Mouse (Mus musculus) limb, embryonic 11.5 days (tissue): ENCODE measurements at regions not wholly inside any gene's neighbourhood (a gene's known extent, or its start where the extent isn't known, plus 50 kb on each side); places are given as distances from the start of the nearest gene placed in this dataset.
A peak's percentile ranks its signal among the peaks of the same experiment; 100 is the strongest.

Source experiments
- ATAC-seq: fragments of 200-750 bp; cut with Nextera tagmentation; 2 replicates; pipeline ENCODE4 v1.8.0; 2017; ENCODE audit warnings: low read depth; ENCODE audit not compliant: insufficient number of reproducible peaks, low FRiP score, low TSS enrichment
- DNase-seq: peaks from one replicate; pipeline ENCODE4 v3.0.0-alpha.2; 2015; ENCODE audit warnings: low spot score
- H3K27ac ChIP-seq: fragments of 300-500 bp; sonication (generic); replicated peaks from 2 replicates; pipeline ENCODE4 v1.5.1; 2014; ENCODE audit warnings: low read depth, mild to moderate bottlenecking, low read length
- H3K27me3 ChIP-seq: fragments of 300-500 bp; sonication (generic); 2 replicates; pipeline ENCODE4 v1.6.1; 2014; ENCODE audit warnings: mild to moderate bottlenecking, low read length, mixed read lengths; ENCODE audit not compliant: control insufficient read depth, insufficient read depth
- H3K36me3 ChIP-seq: fragments of 300-500 bp; sonication (generic); 2 replicates; pipeline ENCODE4 v1.6.1; 2014; ENCODE audit warnings: mild to moderate bottlenecking, low read length, moderate library complexity, mixed read lengths; ENCODE audit not compliant: control insufficient read depth, insufficient read depth
- H3K4me1 ChIP-seq: fragments of 300-500 bp; sonication (generic); 2 replicates; pipeline ENCODE4 v1.6.1; 2014; ENCODE audit warnings: low read length, mixed read lengths; ENCODE audit not compliant: control insufficient read depth, insufficient read depth
- H3K4me2 ChIP-seq: fragments of 300-500 bp; sonication (generic); 2 replicates; pipeline ENCODE4 v1.6.1; 2014; ENCODE audit warnings: low read depth, mild to moderate bottlenecking, moderate library complexity; ENCODE audit not compliant: severe bottlenecking
- H3K4me3 ChIP-seq: fragments of 300-500 bp; sonication (generic); 2 replicates; pipeline ENCODE4 v1.5.1; 2014; ENCODE audit warnings: low read depth, low read length
- H3K9ac ChIP-seq: fragments of 300-500 bp; sonication (generic); 2 replicates; pipeline ENCODE4 v1.6.1; 2014; ENCODE audit warnings: mild to moderate bottlenecking, low read length
- H3K9me3 ChIP-seq: fragments of 300-500 bp; sonication (generic); 2 replicates; pipeline ENCODE4 v1.6.1; 2016; ENCODE audit warnings: low read length; ENCODE audit not compliant: control insufficient read depth
- WGBS: fragments of 180-500 bp; shearing (Covaris S2); extraction: QIAGEN DNeasy Blood & Tissue Kit; methylation state at CpG from one replicate; pipeline ENCODE4 v1.1.7; 2014; 5-methylcytosine and 5-hydroxymethylcytosine counted together

DNA sequence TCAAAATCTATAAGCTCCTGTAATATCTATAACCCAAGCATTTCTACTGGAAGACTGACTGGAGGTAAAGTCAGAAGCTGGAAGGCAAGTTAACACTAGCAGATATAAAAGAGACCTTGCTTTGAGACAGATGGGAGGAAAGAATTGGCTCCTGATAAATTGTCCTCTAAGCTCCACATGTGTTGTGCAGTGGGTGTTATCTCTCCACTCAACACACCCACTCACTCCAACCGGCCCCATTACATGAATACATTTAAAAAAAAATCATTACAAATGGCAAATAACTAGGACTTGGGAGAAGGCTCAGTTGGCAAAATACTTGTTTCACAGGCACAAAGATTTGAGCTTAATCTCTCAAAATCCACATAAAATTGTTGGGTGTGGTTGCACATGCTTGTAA, 304.4 kb downstream of the Btg1 start:
- DNase-seq (no peak), ATAC-seq (no peak)
- H3K4me1 ChIP-seq = no peaks in the 10 kb centered on the region
- H3K4me3 ChIP-seq = no peak overlapping the region
- H3K27ac ChIP-seq = no peak overlapping the region
- 95% methylated on average over 1 of the region's 1 CpGs for WGBS
- no peaks in the 10 kb centered on the region for H3K9me3 ChIP-seq
- no peak overlapping the region for H3K4me2 ChIP-seq
- no peaks in the 10 kb centered on the region for H3K27me3 ChIP-seq
- no peaks in the 10 kb centered on the region for H3K36me3 ChIP-seq
- H3K9ac ChIP-seq = no peak overlapping the region

GRCm38 (mm10) chr10:96924266-96924672, 307.5 kb downstream of the Btg1 start:
- Histone ChIP-seq H3K27ac (no peak overlapping the region), H3K36me3 (no peaks in the 10 kb centered on the region), H3K4me1 (no peaks in the 10 kb centered on the region), H3K9ac (no peak overlapping the region), H3K27me3 (no peaks in the 10 kb centered on the region), H3K4me2 (no peak overlapping the region), H3K9me3 (no peaks in the 10 kb centered on the region), H3K4me3 (no peak overlapping the region)
- peak; percentile 17; the same call in 1 of the 2 replicates for ATAC-seq
- WGBS = 52% methylated on average over 2 of the region's 2 CpGs
- no peak for DNase-seq

DNA sequence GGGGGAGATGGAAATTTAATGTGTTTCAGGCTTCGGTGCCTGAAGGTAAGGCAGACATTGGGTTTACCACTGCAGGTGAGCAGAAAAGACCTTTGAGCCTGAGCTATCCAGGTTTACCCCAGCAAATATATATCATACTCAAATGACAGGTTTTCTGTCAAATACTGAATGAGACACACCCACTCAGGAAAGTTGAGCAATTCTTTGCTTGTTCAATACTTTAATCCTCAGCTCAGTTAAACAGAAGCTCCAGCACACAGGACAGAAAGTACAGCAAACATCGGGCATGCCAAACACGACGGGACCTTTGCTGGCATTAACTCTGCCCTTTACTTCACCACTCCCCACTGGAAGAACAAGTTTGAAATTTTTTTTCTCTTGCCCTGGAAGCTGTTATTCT, 307.9 kb downstream of the Btg1 start:
- 77% methylated on average over 4 of the region's 4 CpGs for WGBS
- no peak overlapping the region for H3K4me2 ChIP-seq
- H3K27ac ChIP-seq = no peak overlapping the region
- H3K9ac ChIP-seq = no peak overlapping the region
- no peak overlapping the region for H3K4me3 ChIP-seq
- no peaks in the 10 kb centered on the region for H3K4me1 ChIP-seq
- no peaks in the 10 kb centered on the region for H3K36me3 ChIP-seq
- no peak for ATAC-seq
- no peak for DNase-seq
- H3K9me3 ChIP-seq = no peaks in the 10 kb centered on the region
- no peaks in the 10 kb centered on the region for H3K27me3 ChIP-seq

GRCm38 (mm10) chr10:96925771-96926170, 309.0 kb downstream of the Btg1 start:
- no peak overlapping the region for H3K27ac ChIP-seq
- DNase-seq (no peak), ATAC-seq (no peak)
- H3K27me3 ChIP-seq = no peaks in the 10 kb centered on the region
- H3K9me3 ChIP-seq = no peaks in the 10 kb centered on the region
- H3K36me3 ChIP-seq = no peaks in the 10 kb centered on the region
- no peak overlapping the region for H3K9ac ChIP-seq
- H3K4me1 ChIP-seq = no peaks in the 10 kb centered on the region
- no peak overlapping the region for H3K4me2 ChIP-seq
- no peak overlapping the region for H3K4me3 ChIP-seq
- 88% methylated on average over 2 of the region's 2 CpGs for WGBS

GRCm38 (mm10) chr10:96934661-96935060, 317.9 kb downstream of the Btg1 start:
- H3K4me3 ChIP-seq = no peak overlapping the region
- no peak overlapping the region for H3K27ac ChIP-seq
- 77% methylated on average over 4 of the region's 4 CpGs for WGBS
- no peak overlapping the region for H3K9ac ChIP-seq
- no peak overlapping the region for H3K4me2 ChIP-seq
- no peaks in the 10 kb centered on the region for H3K36me3 ChIP-seq
- no peaks in the 10 kb centered on the region for H3K9me3 ChIP-seq
- no peaks in the 10 kb centered on the region for H3K27me3 ChIP-seq
- DNase-seq (peak; percentile 60), ATAC-seq (no peak)
- no peaks in the 10 kb centered on the region for H3K4me1 ChIP-seq

GRCm38 (mm10) chr10:96940887-96941518, 324.2 kb downstream of the Btg1 start:
- 91% methylated on average over 6 of the region's 6 CpGs for WGBS
- H3K4me3 ChIP-seq = no peak overlapping the region
- no peaks in the 10 kb centered on the region for H3K36me3 ChIP-seq
- H3K9me3 ChIP-seq = no peaks in the 10 kb centered on the region
- H3K9ac ChIP-seq = no peak overlapping the region
- H3K27ac ChIP-seq = no peak overlapping the region
- ATAC-seq = no peak
- H3K27me3 ChIP-seq = no peaks in the 10 kb centered on the region
- H3K4me1 ChIP-seq = no peaks in the 10 kb centered on the region
- no peak overlapping the region for H3K4me2 ChIP-seq
- DNase-seq = no peak

DNA sequence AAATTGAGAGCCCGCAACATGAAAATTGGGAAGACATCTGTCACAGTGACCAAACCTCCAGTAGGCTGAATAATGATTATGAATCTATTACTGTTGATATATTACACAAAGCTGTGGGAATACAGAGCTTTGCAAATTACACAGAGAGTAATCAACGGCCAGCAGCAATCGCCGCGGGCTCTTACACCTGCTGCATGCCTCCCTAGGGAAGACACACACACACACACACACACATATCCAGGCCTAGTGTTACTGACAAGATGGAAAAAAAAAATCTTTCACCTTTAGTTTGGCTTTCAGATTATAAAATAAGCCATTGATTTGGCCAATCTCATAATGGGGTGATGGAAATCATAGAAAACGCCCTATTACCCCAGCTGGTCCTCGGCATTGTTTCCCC, 327.4 kb downstream of the Btg1 start:
- DNase-seq = no peak

GRCm38 (mm10) chr10:96947971-96948370, 331.2 kb downstream of the Btg1 start:
- no peaks in the 10 kb centered on the region for H3K9me3 ChIP-seq
- no peak overlapping the region for H3K9ac ChIP-seq
- WGBS = 93% methylated on average over 3 of the region's 3 CpGs
- no peaks in the 10 kb centered on the region for H3K4me1 ChIP-seq
- no peak for DNase-seq
- H3K4me2 ChIP-seq = no peak overlapping the region
- no peaks in the 10 kb centered on the region for H3K27me3 ChIP-seq
- H3K36me3 ChIP-seq = no peaks in the 10 kb centered on the region
- ATAC-seq = no peak
- H3K4me3 ChIP-seq = no peak overlapping the region
- H3K27ac ChIP-seq = no peak overlapping the region

More for the DNA sequence above, 327.4 kb downstream of the Btg1 start:
- Histone ChIP-seq H3K9ac (no peak overlapping the region), H3K27me3 (no peaks in the 10 kb centered on the region), H3K9me3 (no peaks in the 10 kb centered on the region), H3K4me1 (no peaks in the 10 kb centered on the region), H3K27ac (no peak overlapping the region), H3K4me2 (no peak overlapping the region), H3K36me3 (no peaks in the 10 kb centered on the region), H3K4me3 (no peak overlapping the region)
- ATAC-seq = no peak
- WGBS = 93% methylated on average over 7 of the region's 7 CpGs

- ATAC-seq (no peak), DNase-seq (no peak)
- Histone ChIP-seq H3K4me2 (no peak overlapping the region), H3K36me3 (no peaks in the 10 kb centered on the region), H3K27ac (no peak overlapping the region), H3K9ac (no peak overlapping the region), H3K9me3 (no peaks in the 10 kb centered on the region), H3K4me1 (no peaks in the 10 kb centered on the region), H3K27me3 (no peaks in the 10 kb centered on the region), H3K4me3 (no peak overlapping the region)
- WGBS = 85% methylated on average over 2 of the region's 2 CpGs
These were observed 332.1 kb downstream of the Btg1 start for GRCm38 (mm10) chr10:96948871-96949270.
